Mouse (Mus musculus) adrenal gland, adult 18-20 months (tissue): Measurements from ENCODE around the gene Prl2c3. TPM values are rescaled to one million over a fixed set of nuclear protein-coding genes. Genes with fewer than 3 reads are reported as not detected.
"Not testable (repeated sequence)": the region's sequence is repeated elsewhere in the genome, so short reads cannot be mapped to it uniquely, and the experiment has no call there.

ENCODE experiments used
- DNase-seq, 2 experiments: peaks; one replicate each; pipeline ENCODE4 v3.0.0; 2021 to 2022; ENCODE audit warnings: low spot score in 2 of 2
- long read RNA-seq, 2 experiments: library from polyadenylated mRNA; stranded (forward); transcript quantifications; one replicate each; pipeline ENCODE4 v2.0.0; 2021
- total RNA-seq, 2 experiments: library from RNA; stranded (reverse); gene quantifications; 1 replicate in 1 of 2; 2 replicates in 1 of 2; pipeline ENCODE4 v1.2.3; 2021

Gene Prl2c3
- total RNA-seq, result not detected
- long read RNA-seq, experiment 1, result 0 reads
- long read RNA-seq, experiment 2, result 0 reads

- DNase-seq, result not testable (repeated sequence)
These were observed at the start of gene Prl2c3 for GRCm38 (mm10) chr13:12799979-12800378. Gene Prl2c3, minus strand, starts transcription at chr13:12800079.

GRCm38 (mm10) chr13:12848254-12848653 is 48.4 kb upstream of the Prl2c3 start:
- not testable (repeated sequence) for DNase-seq

- not testable (repeated sequence) for DNase-seq
These were observed 44.8 kb upstream of the Prl2c3 start for GRCm38 (mm10) chr13:12844701-12845100.

- not testable (repeated sequence) for DNase-seq
These were observed 37.7 kb upstream of the Prl2c3 start for GRCm38 (mm10) chr13:12837546-12837945.

GRCm38 (mm10) chr13:12831769-12832168 is 31.9 kb upstream of the Prl2c3 start:
- DNase-seq, result no peak

GRCm38 (mm10) chr13:12829031-12829430 is 29.2 kb upstream of the Prl2c3 start:
- no peak for DNase-seq

GRCm38 (mm10) chr13:12824500-12825176 is 24.8 kb upstream of the Prl2c3 start:
- not testable (repeated sequence) for DNase-seq

- not testable (repeated sequence) for DNase-seq
These were observed 14.0 kb upstream of the Prl2c3 start for GRCm38 (mm10) chr13:12813734-12814424.

GRCm38 (mm10) chr13:12809591-12809990 is 9.7 kb upstream of the Prl2c3 start:
- DNase-seq, result no peak

- not testable (repeated sequence) for DNase-seq
These were observed 9.1 kb upstream of the Prl2c3 start for GRCm38 (mm10) chr13:12808793-12809512.

GRCm38 (mm10) chr13:12806496-12806895 is 6.6 kb upstream of the Prl2c3 start:
- not testable (repeated sequence) for DNase-seq

- not testable (repeated sequence) for DNase-seq
These were observed 30.3 kb downstream of the Prl2c3 start for GRCm38 (mm10) chr13:12769442-12770091.

Other genes starting within 250 kb of the Prl2c3 start
- 10 to 100 TPM; 14.3 to 17.4 TPM for gene Ero1lb, start 234.2 kb downstream of the Prl2c3 start, total RNA-seq
- gene Prl2c2, start 205.3 kb upstream of the Prl2c3 start, total RNA-seq, result not detected